Mouse (Mus musculus) lung, postnatal 4 days (tissue): Measurements from ENCODE around the gene Zfp668.
"Not testable (repeated sequence)": the region's sequence is repeated elsewhere in the genome, so short reads cannot be mapped to it uniquely, and the experiment has no call there.

ENCODE experiments used
- DNase-seq, 2 experiments: peaks; one replicate each; pipeline ENCODE4 v3.0.0; 2021

Zfp668 gene

GRCm38 (mm10) chr7:127876467-127877348 is at the start of gene Zfp668:
TSS of gene Zfp668 (minus strand) at chr7:127876828.
- peak; percentile 93 to 94 for DNase-seq

DNA sequence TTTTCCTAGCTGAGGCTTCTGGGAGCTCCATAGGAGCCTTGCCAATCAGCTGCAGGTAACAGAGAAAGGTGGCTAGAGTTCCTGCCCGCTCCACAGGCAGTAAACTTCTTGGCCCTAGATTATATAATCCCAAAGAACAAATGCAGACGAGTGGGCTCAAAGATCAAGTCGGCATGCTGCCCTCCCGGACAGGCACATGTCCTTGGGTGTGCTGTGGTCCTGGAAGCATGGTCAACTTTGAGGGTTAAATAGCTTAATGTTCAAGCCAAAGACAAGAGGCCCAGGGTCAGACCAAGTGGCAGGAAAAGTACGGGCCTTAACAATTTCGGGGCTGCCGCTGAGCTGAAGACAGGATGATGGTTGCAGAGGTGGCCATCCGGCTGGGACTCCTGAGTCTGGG is 49.4 kb upstream of the Zfp668 start:
- no peak for DNase-seq

DNA sequence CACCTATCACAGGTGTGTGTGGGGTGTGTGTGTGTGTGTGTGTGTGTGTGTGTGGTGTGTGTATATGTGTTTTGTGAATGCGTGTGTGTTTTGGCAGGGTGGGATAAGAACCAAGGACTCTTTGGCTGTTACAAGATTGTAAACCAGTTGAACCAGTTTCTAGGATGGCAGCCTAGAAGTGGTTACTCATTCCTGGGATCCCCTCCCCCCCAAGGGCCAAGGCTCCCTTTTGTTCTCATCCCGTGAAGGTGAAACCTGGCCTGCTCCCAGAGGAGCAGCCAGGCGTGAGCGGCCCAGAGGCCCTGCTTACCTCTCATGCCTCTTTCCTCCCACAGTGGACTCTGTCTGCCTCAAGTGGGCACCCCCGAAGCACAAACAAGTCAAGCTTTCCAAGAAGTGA is 48.6 kb upstream of the Zfp668 start:
- peak; percentile 75 to 90 for DNase-seq

DNA sequence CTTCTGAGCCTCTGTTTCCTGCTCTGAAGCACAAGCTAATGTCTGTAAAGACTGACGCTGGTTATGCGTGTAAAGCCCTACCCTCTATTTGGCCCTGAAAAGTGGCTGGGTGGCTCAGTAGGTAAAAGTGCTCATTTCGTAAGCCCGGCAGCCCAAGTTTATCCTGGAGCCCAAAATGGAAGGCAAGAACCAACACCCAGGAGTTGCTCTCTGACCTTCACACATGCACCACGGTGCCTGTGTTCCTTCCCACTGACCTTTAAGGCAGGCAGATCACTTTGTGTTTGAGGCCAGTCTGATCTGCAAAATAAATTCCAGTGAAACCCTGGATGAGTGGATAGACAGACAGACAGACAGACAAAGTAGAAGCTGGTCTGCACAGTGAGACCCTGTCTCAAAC is 47.1 kb upstream of the Zfp668 start:
- DNase-seq, result no peak

- DNase-seq, result peak in 1 of 2 experiments; percentile 42
Measured at GRCm38 (mm10) chr7:127922451-127923275, 46.0 kb upstream of the Zfp668 start.

DNA sequence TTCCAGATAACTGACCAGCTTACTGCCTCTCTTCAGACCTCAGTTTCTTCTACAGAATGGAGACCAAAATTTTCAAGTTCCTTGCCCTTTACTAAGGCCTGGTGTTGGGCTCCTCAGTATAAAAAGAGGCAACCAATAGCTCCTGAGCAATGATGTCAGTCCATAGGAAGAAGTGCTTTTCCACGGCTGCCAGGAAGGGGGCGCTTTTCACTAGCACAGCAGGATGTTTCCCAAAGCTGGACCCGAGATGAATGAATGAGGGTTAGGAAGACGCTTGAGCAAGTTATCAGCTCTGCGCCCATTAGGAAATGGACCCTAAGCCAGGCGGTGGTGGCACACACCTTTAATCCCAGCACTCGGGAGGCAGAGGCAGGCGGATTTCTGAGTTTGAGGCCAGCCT is 44.9 kb upstream of the Zfp668 start:
- peak; percentile 58 to 65 for DNase-seq

- no peak for DNase-seq
Measured at GRCm38 (mm10) chr7:127919290-127919689, 42.7 kb upstream of the Zfp668 start.

DNA sequence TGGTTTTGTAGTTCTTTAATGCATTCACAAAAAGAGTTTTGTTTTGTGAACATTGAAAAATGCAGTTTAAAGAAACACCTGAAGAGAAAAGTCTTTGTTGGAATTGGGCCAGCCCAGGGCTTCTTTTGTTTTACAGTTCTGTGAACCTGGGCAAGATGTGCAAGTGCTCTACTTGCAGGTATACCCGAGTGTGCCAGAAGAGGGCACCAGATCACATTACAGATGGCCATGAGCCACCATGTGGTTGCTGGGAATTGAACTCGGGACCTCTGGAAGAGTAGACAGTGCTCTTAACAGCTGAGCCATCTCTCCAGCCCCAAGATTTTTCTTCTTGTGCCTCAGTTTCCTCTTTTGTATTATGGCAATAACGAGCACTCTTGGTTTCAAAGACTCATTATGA is 41.6 kb upstream of the Zfp668 start:
- DNase-seq, result peak in 1 of 2 experiments; percentile 71

DNA sequence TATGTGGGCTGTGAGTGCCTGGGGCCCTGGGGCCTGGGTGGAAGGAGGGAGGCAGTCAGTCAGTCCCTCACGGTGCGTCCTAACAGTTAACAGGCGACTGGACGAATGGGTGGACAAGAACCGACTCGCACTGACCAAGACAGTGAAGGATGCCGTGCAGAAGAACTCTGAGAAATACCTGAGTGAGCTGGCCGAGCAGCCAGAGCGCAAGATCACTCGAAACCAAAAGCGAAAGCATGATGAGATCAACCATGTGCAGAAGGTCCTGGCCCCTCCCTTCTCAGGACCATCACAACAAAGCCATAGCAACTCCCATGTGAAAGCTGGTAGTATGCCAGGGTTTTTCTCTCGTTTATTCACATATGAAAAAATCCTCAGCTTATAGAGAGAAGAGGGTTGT is 38.7 kb upstream of the Zfp668 start:
- no peak for DNase-seq

- no peak for DNase-seq
Measured at GRCm38 (mm10) chr7:127912938-127913337, 36.3 kb upstream of the Zfp668 start.

DNA sequence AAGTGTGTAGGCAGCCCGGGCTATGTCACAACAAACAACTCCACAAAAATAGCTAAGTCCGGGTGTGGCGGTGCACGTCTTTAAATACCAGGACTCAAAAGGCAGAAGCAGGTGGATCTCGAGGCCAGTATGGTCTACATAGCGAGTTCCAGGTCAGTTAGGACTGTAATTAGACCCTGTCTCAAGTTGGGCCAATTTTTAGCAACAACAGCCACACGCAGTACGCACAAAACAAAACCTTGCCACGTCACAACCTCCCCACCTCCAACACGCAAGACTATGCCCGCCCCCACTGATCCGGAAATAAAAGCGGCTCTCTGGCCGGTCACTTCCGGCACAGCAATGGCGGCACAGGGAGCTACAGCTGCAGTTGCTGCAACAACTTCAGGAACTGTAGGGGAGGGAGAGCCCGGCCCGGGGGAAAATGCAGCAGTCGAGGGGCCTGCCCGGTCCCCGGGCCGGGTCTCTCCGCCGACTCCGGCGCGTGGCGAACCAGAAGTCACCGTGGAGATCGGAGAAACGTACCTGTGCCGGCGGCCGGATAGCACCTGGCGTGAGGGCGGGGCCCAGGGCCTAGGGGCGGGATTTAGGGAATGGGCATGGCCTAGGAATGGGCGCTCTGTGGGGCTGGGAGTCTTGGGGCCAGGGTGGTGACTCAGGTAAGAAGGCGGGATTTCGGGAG is 35.7 kb upstream of the Zfp668 start, which contains the start of gene Kat8:
TSS of gene Kat8 (plus strand) at position 327 of the 682 bp plus-strand sequence.
- DNase-seq, result peak; percentile 90 to 92

DNA sequence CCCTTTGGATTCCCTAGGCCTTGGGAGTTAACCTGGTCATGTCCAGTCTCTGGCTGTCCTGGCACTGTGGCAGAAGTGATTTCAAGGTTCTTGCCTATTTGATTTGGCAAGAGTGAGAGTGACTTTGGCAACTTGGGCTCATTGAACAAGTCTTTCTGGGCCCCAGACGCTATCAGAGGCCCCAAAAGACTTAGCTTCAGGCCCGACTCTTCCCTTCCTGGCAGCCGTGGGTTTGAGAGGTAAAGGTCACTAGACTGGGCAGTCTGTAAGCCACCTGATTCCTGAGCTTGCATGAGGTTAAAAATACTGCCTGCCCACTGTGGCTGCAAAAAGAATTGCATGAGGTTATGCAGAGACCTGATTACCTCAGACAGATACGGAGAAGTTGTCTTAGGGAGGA is 32.0 kb upstream of the Zfp668 start:
- DNase-seq, result no peak

DNA sequence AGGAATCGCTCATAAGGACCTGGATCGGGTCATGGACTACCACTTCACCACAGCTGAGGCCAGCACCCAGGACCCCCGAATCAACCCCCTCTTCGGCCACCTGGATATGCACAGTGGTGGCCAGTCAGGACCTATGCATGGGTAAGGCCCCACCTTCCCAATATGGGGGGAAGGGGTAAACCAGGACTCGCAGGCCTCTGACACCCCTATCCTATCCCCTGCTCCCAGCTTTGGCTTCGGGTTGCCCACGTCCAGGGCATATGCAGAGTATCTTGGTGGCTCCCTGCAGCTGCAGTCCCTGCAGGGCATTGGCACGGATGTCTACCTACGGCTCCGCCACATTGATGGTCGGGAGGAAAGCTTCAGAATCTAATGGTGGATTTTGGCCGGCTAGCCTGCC is 31.3 kb upstream of the Zfp668 start:
- DNase-seq, result no peak

DNA sequence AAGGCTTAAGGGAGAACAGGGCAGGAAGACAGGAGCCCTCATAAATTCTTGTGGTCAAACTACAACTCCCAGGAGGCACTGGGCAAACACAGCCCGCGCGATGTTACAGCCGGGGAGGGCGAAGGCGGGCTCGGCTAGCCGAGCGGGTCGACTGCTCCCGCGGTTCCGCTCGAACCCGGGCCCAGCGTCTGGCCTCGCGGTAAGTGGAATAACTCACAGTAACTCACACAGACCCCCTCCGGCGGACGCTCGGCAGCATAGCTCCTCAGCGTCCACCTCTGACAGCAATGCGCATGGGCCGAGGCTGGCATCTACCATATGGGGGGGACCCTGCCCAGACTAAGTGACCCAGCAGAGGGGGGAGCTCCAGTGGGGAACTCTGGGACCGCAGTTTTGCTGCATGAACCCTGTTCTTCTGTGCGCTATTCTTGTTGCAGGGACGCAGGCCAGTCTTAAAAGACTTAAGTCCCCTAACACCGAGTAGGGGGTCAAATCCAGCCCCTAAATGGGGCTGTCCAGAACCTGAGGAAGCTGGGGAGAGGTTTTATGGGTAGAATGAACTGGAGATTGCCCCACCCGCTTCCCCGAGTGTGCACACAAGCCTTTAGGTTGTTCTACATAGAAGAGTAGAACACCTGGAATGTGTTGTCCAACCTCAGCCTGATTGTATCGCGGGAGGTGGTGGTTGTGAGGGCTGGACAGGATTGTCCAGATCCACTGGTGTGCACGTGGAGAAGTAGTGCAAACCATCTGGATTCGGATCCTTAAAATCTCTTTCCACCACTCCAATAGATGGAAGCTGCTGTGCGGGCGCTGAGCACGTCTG is 27.6 kb upstream of the Zfp668 start, which contains the start of gene Bckdk:
TSS of gene Bckdk (plus strand) at position 112 of the 826 bp plus-strand sequence.
- peak; percentile 86 to 89 for DNase-seq

DNA sequence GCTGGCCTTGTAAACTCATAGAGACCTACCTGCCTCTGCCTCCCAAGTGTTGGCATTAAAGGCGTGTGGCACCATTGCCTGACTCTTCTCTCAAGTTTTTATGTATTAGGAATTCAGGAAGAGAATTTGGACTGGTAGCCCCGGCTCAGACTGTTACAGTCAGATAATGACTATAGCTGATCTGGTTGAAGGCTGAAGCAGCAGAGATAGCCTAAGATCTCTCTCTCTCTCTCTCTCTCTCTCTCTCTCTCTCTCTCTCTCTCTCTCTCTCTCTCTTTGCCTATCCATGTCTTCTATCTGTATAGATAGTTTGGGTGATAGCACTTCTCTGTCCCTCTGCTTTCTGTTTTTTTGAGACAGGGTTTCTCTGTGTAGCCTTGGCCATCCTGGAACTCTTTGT is 25.1 kb upstream of the Zfp668 start:
- no peak for DNase-seq

- DNase-seq, result no peak
Measured at GRCm38 (mm10) chr7:127899997-127900396, 23.4 kb upstream of the Zfp668 start.

GRCm38 (mm10) chr7:127898179-127898956 is 21.7 kb upstream of the Zfp668 start:
- DNase-seq, result no peak

DNA sequence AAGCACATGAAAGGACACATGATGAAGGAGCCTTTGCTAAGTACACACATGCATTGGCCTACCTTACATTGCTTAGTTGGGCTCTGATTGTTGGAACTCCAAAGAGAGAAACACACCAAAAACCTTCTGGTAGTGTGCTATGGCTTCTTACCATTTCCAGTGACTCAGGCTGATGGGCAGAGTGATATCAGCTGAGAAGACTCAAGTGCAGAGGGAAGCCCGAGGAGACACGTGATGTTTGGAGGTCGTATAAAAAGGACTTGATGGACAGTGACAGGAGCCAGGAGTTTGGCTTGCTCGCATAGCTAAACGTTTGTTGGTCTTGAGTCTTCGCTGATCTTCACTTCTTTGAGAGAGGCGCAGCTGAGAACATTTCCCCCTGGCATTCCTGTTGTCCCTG is 20.9 kb upstream of the Zfp668 start:
- DNase-seq, result no peak

DNA sequence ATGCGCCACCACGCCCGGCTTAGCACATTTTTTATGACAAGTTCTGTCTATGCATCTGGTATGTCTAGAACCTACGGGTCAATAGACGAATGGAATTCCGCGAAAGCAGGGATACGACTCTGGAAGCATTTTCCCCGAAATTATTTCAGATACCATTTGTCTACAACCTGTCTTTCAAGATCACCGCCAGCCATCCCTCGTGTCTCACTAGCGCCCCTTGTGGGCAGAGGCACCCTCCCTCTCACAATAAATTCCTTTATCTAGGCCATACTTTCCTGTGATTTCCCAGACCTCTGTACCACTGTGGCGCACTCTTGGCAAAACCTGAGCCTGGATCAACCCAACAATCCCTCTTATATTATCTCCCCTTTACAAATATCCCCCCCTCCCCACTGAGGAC is 19.8 kb upstream of the Zfp668 start:
- DNase-seq, result peak; percentile 51 to 72

DNA sequence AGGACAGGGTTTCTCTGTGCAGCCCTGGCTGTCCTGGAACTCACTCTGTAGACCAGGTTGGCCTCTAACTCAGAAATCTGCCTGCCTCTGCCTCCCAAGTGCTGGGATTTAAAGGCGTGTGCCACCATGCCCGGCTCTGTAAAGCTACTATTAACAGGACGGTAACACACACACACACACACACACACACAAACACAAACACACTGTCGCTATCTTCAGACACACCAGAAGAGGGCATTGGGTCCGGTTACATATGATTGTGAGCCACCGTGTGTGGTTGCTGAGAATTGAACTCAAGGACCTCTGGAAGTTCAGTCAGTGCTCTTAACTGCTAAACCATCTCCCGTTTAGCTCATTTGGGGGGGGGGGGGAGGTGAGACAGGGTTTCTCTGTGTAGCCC is 19.3 kb upstream of the Zfp668 start:
- not testable (repeated sequence) for DNase-seq

GRCm38 (mm10) chr7:127895442-127895841 is 18.8 kb upstream of the Zfp668 start, which contains the start of the genes Gm21974 and Vkorc1:
TSS of gene Gm21974 (minus strand) at chr7:127895454.
TSS of gene Vkorc1 (minus strand) at chr7:127895617.
- DNase-seq, result peak; percentile 95 to 98
